Mouse (Mus musculus): ENCODE measurements around the gene Ecm1.

Ecm1 gene

DNA sequence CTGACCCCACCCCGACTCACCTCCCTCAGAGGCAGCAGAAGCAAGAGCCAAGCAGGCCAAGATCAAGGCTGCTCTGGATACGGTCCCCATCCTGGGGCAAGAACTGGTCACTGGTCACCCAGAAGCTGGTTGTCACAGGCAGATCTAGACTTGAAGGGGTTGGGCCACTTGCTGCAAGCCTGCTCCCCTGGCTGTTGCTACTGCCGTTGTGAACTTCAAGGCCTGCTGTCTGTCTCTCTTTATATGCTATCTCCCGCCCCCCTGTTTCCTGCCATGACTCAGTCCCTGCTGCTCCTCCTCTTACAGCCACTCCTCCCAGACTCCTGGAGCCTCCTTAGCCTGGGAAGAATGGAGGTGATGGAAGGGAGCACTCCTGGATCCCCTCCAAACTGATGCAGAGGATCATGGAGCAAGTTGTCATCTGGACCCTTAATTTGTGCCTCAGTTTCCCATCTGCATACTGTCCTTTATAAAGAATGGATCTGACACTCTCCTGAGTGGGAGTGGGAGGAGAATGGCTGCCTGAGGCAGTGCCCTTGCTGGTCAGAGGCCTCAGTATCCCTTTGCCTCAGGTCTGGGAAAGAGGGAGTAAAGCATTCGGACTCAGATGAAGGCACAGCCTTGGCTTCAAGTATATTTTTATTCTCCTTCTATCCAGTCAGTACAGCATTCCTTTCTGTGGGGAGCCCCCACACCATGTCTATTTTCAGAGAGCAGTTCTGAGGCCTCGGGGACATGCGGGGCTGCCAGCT lies at the start of gene Ecm1:
Gene Ecm1, minus strand, starts transcription at position 217 of the 752 bp plus-strand sequence.
- DNase-seq (ENCODE audit: inconsistent ontology term): peak; percentile 47

DNA sequence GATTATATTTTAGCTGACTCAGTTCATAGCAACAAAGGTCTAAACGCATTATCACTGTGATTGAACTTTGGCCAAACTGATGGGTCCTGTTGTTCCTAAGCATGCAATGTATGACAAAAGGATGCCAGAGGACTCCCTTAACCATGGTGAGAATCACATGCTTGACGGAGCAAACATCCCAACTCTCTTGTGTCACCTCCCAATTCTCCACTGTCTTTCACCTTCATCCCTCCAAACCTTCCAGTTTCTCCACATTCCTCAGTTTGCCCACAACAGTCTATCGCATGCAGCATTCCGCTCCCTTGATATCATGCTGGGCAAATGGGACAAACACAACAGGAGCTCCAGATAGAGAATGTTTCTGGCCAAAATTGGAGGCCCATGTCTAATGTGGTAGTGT lies 46.1 kb upstream of the Ecm1 start:
- DNase-seq (ENCODE audit: inconsistent ontology term): peak; percentile 83

DNA sequence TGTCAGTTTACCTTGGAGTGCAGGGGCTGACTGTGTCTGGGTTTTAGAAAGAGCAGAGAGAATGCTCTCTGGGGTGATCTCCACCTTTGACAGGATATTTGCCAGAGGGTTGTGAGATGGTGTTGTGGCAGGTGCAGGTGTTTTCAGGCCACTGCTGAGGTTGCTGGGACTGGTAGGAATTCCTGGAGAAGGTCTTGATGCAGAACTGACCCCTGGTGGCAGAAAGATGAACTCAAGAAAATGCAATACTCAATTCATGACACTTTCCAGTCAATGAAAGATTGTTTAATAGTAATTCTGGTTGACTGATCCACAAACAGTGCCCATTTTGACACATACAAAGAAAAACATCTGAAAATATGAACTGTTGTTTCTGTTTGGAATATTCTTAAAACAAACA lies 32.6 kb upstream of the Ecm1 start:
- no peak for DNase-seq (ENCODE audit: inconsistent ontology term)

DNA sequence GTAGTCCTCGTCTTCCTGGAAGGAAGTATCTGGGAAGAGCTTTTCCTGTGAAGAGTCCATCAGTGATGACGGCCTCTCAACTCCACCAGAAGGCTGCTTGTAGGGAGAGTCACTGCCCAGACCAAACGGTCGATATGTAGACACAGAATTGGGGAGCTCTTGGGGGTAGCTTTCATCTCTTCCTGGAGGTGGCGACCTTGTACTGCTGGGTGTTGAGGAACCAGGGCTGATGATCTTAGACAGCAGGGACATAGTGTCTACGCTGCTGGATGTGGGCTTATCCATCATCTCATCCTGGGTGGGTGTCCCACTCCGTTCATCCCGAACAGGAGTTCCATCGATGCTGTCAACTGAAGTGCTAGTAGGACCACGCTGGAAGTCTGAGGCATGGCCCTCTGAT lies 26.2 kb upstream of the Ecm1 start:
- no peak for DNase-seq (ENCODE audit: inconsistent ontology term)

DNA sequence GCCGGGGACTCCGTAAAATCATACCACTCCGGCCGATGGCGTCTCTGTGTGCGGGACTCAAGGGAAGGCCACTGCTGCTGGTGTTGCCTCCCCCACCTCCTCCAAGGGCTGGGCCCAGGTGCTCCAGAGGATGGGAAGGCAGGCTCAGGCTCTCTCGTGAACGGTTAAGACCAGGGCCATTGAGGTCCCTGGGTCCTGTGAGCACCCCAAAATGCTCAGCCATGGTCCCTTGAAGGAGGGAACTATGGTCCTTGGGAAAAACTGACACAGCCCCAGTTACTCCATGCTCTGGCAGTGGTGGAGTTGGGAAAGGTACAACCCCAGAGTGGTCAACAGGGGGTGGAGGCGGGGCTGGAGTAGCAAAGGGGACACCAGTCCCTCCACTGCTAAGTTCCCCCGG lies 24.4 kb upstream of the Ecm1 start:
- DNase-seq (ENCODE audit: inconsistent ontology term): no peak

DNA sequence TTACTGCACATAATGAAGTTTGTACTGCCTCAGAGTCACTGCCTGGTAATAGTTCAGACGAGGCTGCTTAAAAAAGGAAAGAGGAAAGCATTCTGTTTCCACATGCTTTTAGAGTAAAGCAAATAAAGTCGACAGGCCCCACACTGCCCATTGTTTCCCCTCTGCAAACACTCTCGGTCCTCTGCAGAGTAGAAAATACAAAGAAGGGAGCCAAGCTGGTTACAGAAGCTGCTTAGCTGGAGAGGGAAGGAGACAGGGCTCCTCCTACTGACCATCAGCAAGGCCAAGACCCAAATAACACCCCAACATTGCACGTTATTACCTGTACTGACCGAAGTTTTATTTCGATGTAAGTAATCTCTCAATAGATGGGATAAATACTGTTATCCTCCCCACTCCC lies 23.6 kb upstream of the Ecm1 start:
- no peak for DNase-seq (ENCODE audit: inconsistent ontology term)

DNA sequence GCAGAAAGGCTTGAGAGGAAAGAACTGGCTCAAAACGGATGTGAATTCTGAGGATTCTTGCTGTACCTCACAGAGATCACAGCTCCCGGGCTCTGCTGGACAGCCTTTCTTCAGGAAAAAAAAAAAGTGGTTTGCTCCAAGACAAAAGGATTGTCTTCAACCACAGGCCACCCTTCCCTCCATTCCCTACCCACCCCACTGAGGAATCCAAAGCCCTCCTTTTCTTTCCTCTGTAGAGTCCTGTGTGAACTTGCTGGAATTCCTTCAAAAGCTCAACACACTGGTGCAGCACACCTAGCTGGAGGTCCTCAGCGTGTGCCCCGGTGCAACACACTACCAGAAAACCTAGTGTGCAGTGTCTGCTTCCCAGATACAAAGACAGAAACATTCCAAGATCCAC lies 22.4 kb upstream of the Ecm1 start:
- no peak for DNase-seq (ENCODE audit: inconsistent ontology term)

DNA sequence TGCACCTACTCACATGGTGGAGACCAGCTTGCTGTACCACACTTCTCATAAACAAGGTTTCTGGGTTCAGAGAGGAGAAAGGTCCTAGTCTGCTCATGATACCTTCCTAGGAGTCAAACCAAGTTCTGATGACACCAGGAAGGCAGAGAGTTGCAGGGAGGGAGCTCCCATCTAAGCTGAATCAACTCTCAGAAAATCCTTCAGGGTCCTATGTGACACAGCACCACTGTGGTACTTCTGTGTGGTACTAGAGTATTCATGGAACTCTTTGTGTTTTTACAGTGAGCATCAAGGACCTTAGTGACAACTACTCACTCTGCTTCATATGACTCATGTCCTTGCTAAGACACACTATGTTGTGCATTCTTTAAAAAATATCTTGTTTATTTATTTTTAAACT lies 21.3 kb upstream of the Ecm1 start:
- no peak for DNase-seq (ENCODE audit: inconsistent ontology term)

DNA sequence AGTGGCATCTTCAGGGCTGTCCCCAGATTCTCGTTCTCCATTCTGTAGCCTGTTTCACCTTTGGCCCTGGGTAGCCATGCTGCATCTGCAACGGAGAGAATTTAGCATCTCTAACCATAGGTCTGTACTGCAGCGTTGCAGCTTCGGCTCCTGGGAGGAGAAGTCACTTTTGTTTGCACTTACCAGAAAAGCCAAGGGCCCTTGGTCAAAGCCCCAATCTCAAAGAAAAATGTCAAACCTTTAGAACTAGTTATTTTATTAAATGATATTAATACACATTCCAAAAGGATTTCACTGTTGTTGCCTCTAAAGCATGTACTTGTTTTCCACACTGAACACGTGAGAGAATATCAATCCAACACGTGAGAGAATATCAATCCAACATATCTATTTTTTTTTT lies 20.7 kb upstream of the Ecm1 start, which contains the start of gene Tars2:
Gene Tars2, minus strand, starts transcription at position 101 of the 400 bp plus-strand sequence.
- DNase-seq (ENCODE audit: inconsistent ontology term): no peak

DNA sequence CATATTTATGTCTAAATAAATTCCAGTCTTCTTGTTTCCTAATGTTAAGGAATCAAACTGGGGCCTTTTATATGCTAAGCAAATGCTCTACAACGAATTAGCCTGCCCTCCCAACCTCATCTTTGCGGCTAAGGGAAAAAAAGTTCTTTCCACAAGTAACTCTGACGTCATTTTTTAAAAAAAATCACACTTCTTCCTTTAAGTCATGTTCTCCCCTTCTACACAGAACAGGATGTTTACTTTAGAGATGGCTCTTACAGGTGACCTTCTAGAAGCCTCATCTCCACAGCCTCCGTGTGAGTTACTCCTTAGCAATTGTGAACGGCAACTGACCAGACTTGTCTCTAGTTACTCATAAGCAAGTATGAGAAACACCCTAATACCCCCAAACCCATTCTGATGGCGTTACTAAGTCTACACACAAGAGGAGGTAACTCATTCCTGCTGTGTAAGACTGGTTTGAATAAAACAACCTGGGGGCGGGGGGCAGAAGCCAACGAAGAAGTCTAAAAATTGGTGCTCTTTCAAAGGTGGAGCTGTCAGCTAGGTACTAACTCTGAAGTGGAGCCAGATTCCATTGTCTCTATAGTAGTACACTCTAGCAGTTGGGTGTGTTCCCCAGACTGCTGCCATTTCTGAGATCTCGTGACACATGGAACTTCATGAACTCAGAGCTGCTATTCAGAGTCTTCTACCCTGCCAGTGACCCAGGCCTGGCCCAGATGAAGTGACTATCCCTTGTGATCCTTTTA lies 19.3 kb upstream of the Ecm1 start:
- peak; percentile 14 for DNase-seq (ENCODE audit: inconsistent ontology term)

DNA sequence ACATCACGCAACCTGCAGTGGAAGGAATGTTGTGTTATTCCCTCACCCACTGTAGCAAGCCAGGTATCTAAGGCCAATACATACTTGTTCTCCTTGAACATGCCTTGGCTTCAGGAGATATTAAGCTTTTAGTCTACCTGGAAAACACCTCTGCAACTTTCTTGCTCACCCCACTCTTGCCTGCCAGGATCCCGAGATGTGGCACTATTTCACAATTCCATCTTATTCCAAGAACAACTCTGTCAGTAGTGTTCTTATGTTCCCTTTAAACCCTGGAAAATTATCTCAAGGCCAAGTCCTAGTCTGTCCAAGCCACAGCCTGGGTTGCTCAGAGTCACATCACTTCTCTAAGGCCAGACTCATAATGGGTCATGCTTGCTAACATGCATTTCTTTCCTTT lies 17.4 kb upstream of the Ecm1 start:
- no peak for DNase-seq (ENCODE audit: inconsistent ontology term)

DNA sequence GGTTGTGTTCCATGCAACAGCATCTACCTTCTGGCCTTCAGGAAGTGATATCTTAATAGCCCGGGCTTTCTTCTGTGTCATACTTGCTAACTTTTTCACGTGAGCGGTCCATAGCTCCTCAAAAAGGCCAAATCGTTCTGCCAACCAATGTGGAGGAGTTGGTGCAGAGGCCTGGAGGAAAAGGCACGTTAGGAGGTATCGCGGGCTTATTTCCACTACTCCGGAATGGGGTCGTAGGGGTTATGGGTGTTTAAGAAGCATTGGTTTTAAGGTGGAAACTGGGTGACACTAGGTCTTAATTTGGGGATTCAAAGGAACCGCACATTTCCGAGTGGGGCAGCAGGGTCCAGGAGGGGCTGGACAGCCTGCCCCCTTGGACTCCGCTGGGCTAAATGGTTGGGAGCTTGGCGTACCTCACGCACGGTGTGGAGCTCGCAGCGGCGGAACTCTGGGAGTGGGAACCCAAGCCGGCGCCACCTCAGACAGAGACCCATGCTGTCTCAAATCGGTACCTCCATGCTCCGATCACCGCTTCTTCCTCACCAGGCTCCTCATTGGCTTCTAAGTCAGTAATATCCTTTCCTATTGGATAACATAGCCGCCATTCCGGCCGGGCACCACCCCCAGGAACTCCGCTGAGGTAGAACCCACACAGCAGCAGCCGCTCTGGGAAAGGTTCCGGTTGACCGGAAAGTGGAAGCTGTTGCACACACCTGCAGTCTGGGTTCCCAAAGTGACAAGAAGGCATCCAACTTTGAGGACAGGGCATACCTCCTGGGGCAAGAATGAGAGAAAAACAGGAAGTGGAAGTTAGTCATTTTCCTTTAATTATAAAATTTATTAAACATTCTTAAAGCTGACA lies 15.2 kb upstream of the Ecm1 start:
- DNase-seq (ENCODE audit: inconsistent ontology term): peak; percentile 96

DNA sequence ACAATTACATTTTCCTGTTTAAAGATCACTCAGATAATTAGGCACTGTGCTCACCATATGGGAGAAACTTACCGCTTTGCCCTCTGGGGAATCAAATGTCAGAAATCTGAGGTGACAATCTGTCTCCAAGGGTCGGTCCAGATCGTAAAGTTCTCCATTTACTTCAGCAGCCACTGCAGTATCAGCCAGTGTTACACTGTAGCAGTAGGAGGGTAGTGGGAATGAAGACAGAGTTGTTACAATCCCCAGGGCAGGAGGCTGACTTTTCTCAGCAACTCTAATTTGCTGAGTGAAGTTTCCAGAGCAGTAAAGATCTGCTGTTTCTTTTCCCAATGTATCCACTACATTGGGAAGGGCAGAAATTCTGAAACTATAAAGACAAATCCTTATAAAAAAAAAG lies 13.6 kb upstream of the Ecm1 start:
- no peak for DNase-seq (ENCODE audit: inconsistent ontology term)

DNA sequence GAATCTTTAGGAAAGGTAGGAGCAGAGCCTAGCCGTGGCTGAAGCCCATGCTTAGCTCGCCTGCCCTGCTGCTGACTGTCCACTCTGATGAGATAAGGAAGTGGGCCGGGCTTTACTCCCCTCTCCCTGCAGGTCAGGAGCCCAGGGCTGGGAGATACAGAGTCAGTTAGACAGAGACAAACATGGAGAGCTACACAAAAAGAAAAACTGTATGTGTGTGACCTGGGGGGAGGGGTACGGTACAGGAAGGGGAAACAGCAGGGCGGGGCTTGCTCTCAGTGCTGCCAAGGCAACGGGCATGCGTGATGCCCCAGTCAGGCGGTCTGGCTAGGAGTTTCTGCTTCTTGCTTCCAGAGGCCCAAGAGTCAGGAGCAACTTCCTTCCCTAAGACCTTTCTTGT lies 1.0 kb upstream of the Ecm1 start:
- DNase-seq (ENCODE audit: inconsistent ontology term): no peak

DNA sequence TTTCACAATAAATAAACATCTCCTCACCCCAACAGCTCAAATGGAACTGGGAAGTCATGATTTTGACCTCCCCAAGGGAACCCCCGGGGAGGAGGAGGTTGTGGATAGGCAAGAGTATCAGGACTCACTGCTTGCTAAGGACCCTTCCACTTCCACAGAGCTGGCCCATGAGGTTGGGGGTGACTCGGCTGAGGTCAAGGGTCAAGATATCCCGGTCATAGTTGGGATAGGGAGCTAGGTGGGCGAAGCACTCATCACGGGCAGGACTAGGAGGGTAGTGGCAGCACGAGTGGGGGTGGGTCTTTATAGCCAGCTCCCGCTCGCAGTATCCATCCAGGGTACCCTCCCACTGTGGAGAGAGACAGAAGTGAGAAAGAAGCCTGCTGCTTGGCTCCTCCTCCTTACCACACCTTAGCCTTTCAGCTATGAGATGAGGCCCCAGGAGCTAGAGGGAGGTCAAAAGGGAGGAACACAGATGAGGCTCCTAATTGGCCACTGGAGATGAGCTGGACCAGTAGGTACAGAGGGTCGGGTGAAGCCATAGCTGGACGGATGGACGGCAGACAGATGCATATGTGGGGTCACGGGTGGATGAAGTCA lies 4.2 kb downstream of the Ecm1 start:
- no peak for DNase-seq (ENCODE audit: inconsistent ontology term)

DNA sequence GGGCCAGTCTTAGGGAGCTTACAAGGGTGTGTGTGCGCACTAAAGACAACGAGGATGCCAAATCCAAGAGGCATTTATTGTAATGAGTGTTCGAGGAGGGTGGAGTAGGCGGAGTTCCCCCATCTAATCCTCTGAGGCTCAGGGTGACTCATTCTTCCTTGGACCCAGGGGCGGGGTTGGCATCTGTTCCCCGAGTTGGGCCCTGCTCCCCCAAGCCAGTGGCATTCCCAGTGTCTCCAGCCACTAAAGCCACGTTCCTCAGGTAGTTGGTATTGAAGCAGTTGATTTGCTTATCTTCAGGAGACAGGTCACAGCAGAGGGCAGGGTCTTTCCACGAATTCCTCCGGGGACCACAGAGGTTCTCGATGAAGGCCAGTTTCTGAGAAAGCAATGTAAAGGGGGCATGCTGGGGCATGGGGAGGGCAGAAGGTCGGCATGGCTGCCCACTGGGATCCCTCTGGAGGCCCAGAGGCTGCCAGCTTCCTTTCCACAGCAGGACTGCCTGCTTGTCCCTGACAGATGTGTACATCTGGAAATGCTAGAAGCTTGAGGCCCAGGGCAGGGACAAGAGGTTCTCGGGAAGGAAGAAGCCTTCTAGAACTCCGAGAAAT lies 5.2 kb downstream of the Ecm1 start:
- DNase-seq (ENCODE audit: inconsistent ontology term): no peak

DNA sequence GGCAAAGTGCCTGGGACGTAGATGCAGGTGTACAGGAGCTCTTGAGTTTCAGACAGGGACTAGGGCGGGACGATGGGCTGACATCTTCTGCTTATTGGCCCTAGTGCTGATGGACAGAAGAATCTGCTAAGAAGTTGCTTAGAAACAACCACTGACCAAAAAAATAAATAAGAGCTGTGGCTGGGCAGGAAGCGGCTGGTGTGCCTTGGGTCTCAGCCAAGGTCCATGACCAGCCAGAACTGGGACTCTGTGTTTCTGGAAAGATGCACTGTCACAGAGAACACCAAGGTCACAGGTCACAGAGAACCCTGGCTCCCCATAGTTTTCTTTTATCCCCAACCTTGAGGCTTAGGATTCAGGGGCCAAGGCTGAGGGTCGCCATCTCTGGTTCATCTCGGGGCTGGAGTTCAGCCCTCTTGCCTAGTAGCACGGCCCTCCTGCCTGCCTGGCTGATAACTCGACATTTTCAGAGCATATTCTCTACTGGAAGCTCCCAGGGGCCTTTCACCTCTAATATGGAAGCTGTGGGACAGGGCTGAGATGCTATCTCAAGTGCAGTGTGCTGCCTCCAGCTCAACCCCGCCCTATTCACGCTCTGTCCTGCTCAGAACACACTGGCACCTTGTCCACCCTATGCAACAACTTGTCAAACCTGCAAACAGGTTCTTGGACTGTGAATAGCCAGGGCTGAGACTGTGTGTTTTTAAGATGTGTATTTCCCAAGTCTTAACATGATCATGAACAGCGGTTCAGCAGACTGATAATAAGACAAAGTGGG lies 6.4 kb downstream of the Ecm1 start:
- peak; percentile 52 for DNase-seq (ENCODE audit: inconsistent ontology term)

DNA sequence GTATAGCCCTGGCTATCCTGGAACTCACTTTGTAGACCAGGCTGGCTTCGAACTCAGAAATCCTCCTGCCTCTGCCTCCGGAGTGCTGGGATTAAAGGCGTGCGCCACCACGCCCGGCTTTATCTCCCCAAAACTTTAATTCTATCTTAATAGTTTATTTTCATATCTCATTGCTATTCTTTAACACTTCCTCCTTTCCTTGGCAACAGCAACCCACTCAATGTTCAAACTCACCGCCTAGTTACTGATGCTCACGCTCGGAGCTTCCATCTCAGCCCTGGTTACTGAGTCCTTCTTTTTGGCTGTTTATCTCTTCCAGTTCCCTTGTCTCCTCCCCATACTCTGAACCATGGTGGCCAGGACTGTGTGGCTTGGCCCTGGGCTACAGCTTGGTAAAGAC lies 7.1 kb downstream of the Ecm1 start:
- DNase-seq (ENCODE audit: inconsistent ontology term): no peak

DNA sequence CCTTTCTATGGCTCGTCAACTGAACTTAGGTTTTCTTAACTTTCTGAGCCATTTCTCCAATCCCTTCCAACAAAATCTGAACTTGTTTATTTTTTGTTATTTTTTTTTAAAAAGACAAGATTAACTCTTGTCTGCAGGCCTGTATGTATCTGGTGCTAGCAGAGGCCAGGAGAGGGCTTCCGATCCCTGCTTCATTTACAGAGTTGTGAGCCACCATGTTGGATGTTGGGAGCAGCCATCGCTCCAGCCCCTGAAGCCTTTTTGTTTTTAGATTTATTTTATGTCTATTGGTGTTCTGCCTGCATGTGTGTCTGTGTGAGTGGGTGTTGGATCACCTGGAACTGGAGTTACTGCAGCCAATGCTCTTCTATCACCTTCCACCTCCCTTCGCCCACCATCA lies 7.6 kb downstream of the Ecm1 start:
- DNase-seq (ENCODE audit: inconsistent ontology term): no peak

DNA sequence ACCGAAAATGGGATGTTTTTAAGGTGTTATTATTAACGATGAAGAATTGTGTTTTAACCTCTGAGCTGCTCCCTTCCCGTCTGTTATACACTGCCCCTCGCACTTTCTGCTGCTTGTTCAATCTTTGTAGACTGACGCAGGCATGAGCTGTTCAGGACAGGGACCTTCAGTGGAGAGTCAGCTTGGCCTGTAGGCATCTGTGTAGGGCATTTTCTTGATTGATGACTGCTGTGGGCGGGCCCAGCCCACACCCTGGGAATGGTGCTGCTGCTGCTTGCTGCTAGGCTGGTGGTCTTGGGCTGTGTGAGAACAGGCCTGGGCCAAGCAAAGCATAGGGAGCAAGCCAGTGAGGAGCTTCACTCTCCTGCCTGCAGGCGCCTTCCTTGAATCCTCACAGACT lies 8.9 kb downstream of the Ecm1 start:
- DNase-seq (ENCODE audit: inconsistent ontology term): no peak

DNA sequence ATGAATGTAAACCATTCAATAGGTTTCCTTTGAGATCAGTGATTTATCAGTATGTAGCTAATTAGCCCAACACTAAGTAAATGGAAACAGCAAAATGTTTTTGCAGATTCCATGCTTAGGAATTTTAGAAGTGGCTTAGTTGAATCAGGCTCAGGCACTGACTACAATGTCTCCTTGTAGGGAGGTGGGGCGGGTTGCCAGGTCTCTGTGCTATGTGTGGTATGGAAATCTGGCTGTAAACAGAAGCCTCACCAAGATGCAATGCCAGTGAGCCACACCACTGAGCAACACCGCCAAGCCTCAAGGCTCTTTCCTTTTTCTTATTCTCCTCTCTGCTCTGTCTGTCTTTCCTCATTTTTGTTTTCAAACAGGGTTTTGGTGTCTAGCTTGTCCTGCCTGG lies 10.5 kb downstream of the Ecm1 start:
- peak; percentile 96 for DNase-seq (ENCODE audit: inconsistent ontology term)
